Mouse (Mus musculus): ENCODE measurements at regions not wholly inside any gene's neighbourhood (a gene's known extent, or its start where the extent isn't known, plus 50 kb on each side); places are given as distances from the start of the nearest gene placed in this dataset.

- no peak for ATAC-seq (ENCODE audit: low FRiP score, low TSS enrichment)
- Histone ChIP-seq H3K27me3 (ENCODE audit: insufficient read depth, low read length) (no peaks in the 10 kb centered on the region), H3K4me2 (replicated peaks; ENCODE audit: low read depth, low read length) (no peak overlapping the region), H3K36me3 (ENCODE audit: insufficient read depth, low read length) (no peaks in the 10 kb centered on the region), H3K4me3 (ENCODE audit: low read length) (no peak overlapping the region), H3K9ac (replicated peaks; ENCODE audit: low read length) (no peak overlapping the region), H3K9me3 (ENCODE audit: low read length) (no peaks in the 10 kb centered on the region), H3K4me1 (ENCODE audit: insufficient read depth, low read length) (no peaks in the 10 kb centered on the region), H3K27ac (ENCODE audit: low read length) (no peak overlapping the region)
- 91% methylated on average over 2 of the region's 2 CpGs for WGBS
Observed at GRCm38 (mm10) chr3:147189737-147190136, 337.6 kb downstream of the Ttll7 start.

GRCm38 (mm10) chr3:147196626-147197025, 344.5 kb downstream of the Ttll7 start:
- 86% methylated on average over 8 of the region's 8 CpGs for WGBS

GRCm38 (mm10) chr3:147197215-147197614, 345.0 kb downstream of the Ttll7 start:
- no peak overlapping the region for H3K4me3 ChIP-seq (ENCODE audit: low read length)
- no peak overlapping the region for H3K9ac ChIP-seq (replicated peaks; ENCODE audit: low read length)
- H3K27me3 ChIP-seq (ENCODE audit: insufficient read depth, low read length) = no peaks in the 10 kb centered on the region
- H3K4me2 ChIP-seq (replicated peaks; ENCODE audit: low read depth, low read length) = no peak overlapping the region
- H3K9me3 ChIP-seq (ENCODE audit: low read length) = no peaks in the 10 kb centered on the region
- no peaks in the 10 kb centered on the region for H3K4me1 ChIP-seq (ENCODE audit: insufficient read depth, low read length)
- 68% methylated on average over 2 of the region's 2 CpGs for WGBS
- ATAC-seq (ENCODE audit: low FRiP score, low TSS enrichment) = no peak
- no peak overlapping the region for H3K27ac ChIP-seq (ENCODE audit: low read length)
- H3K36me3 ChIP-seq (ENCODE audit: insufficient read depth, low read length) = no peaks in the 10 kb centered on the region

More at GRCm38 (mm10) chr3:147196626-147197025, 344.5 kb downstream of the Ttll7 start:
- no peaks in the 10 kb centered on the region for H3K27me3 ChIP-seq (ENCODE audit: insufficient read depth, low read length)
- H3K4me3 ChIP-seq (ENCODE audit: low read length) = no peak overlapping the region
- no peak overlapping the region for H3K4me2 ChIP-seq (replicated peaks; ENCODE audit: low read depth, low read length)
- H3K9ac ChIP-seq (replicated peaks; ENCODE audit: low read length) = no peak overlapping the region
- H3K4me1 ChIP-seq (ENCODE audit: insufficient read depth, low read length) = no peaks in the 10 kb centered on the region
- H3K27ac ChIP-seq (ENCODE audit: low read length) = no peak overlapping the region
- no peaks in the 10 kb centered on the region for H3K9me3 ChIP-seq (ENCODE audit: low read length)
- ATAC-seq (ENCODE audit: low FRiP score, low TSS enrichment) = no peak
- H3K36me3 ChIP-seq (ENCODE audit: insufficient read depth, low read length) = no peaks in the 10 kb centered on the region

- no peak for ATAC-seq (ENCODE audit: low FRiP score, low TSS enrichment)
- H3K27me3 ChIP-seq (ENCODE audit: insufficient read depth, low read length) = no peaks in the 10 kb centered on the region
- 74% methylated on average over 5 of the region's 5 CpGs for WGBS
- H3K36me3 ChIP-seq (ENCODE audit: insufficient read depth, low read length) = no peaks in the 10 kb centered on the region
- no peaks in the 10 kb centered on the region for H3K4me1 ChIP-seq (ENCODE audit: insufficient read depth, low read length)
- H3K4me3 ChIP-seq (ENCODE audit: low read length) = no peak overlapping the region
- no peak overlapping the region for H3K27ac ChIP-seq (ENCODE audit: low read length)
- no peak overlapping the region for H3K9ac ChIP-seq (replicated peaks; ENCODE audit: low read length)
- H3K9me3 ChIP-seq (ENCODE audit: low read length) = no peaks in the 10 kb centered on the region
- H3K4me2 ChIP-seq (replicated peaks; ENCODE audit: low read depth, low read length) = no peak overlapping the region
Observed at GRCm38 (mm10) chr3:147211127-147211940, 359.2 kb downstream of the Ttll7 start.

GRCm38 (mm10) chr3:147228663-147229062, 376.5 kb downstream of the Ttll7 start:
- no peaks in the 10 kb centered on the region for H3K27me3 ChIP-seq (ENCODE audit: insufficient read depth, low read length)
- no peak overlapping the region for H3K4me3 ChIP-seq (ENCODE audit: low read length)
- no peaks in the 10 kb centered on the region for H3K4me1 ChIP-seq (ENCODE audit: insufficient read depth, low read length)
- 89% methylated on average over 2 of the region's 2 CpGs for WGBS
- no peaks in the 10 kb centered on the region for H3K9me3 ChIP-seq (ENCODE audit: low read length)
- no peaks in the 10 kb centered on the region for H3K36me3 ChIP-seq (ENCODE audit: insufficient read depth, low read length)
- no peak for ATAC-seq (ENCODE audit: low FRiP score, low TSS enrichment)
- H3K9ac ChIP-seq (replicated peaks; ENCODE audit: low read length) = no peak overlapping the region
- H3K4me2 ChIP-seq (replicated peaks; ENCODE audit: low read depth, low read length) = no peak overlapping the region
- H3K27ac ChIP-seq (ENCODE audit: low read length) = no peak overlapping the region

- Histone ChIP-seq H3K4me3 (ENCODE audit: low read length) (no peak overlapping the region), H3K9ac (replicated peaks; ENCODE audit: low read length) (no peak overlapping the region), H3K27me3 (ENCODE audit: insufficient read depth, low read length) (no peaks in the 10 kb centered on the region), H3K9me3 (ENCODE audit: low read length) (no peaks in the 10 kb centered on the region), H3K36me3 (ENCODE audit: insufficient read depth, low read length) (no peaks in the 10 kb centered on the region), H3K4me2 (replicated peaks; ENCODE audit: low read depth, low read length) (no peak overlapping the region), H3K4me1 (ENCODE audit: insufficient read depth, low read length) (no peaks in the 10 kb centered on the region), H3K27ac (ENCODE audit: low read length) (no peak overlapping the region)
- ATAC-seq (ENCODE audit: low FRiP score, low TSS enrichment) = no peak
- 87% methylated on average over 7 of the region's 7 CpGs for WGBS
Observed at GRCm38 (mm10) chr3:147230594-147230993, 378.4 kb downstream of the Ttll7 start.

- Histone ChIP-seq H3K4me3 (ENCODE audit: low read length) (no peak overlapping the region), H3K36me3 (ENCODE audit: insufficient read depth, low read length) (no peaks in the 10 kb centered on the region), H3K4me1 (ENCODE audit: insufficient read depth, low read length) (no peaks in the 10 kb centered on the region), H3K27me3 (ENCODE audit: insufficient read depth, low read length) (no peaks in the 10 kb centered on the region), H3K27ac (ENCODE audit: low read length) (no peak overlapping the region), H3K9me3 (ENCODE audit: low read length) (no peaks in the 10 kb centered on the region), H3K9ac (replicated peaks; ENCODE audit: low read length) (no peak overlapping the region), H3K4me2 (replicated peaks; ENCODE audit: low read depth, low read length) (no peak overlapping the region)
- WGBS = 91% methylated on average over 1 of the region's 1 CpGs
- ATAC-seq (ENCODE audit: low FRiP score, low TSS enrichment) = no peak
Observed at GRCm38 (mm10) chr3:147238398-147238797, 386.2 kb downstream of the Ttll7 start.

- Histone ChIP-seq H3K4me3 (ENCODE audit: low read length) (no peak overlapping the region), H3K4me1 (ENCODE audit: insufficient read depth, low read length) (no peaks in the 10 kb centered on the region), H3K4me2 (replicated peaks; ENCODE audit: low read depth, low read length) (no peak overlapping the region), H3K27ac (ENCODE audit: low read length) (no peak overlapping the region), H3K27me3 (ENCODE audit: insufficient read depth, low read length) (no peaks in the 10 kb centered on the region), H3K9ac (replicated peaks; ENCODE audit: low read length) (no peak overlapping the region), H3K36me3 (ENCODE audit: insufficient read depth, low read length) (no peaks in the 10 kb centered on the region), H3K9me3 (ENCODE audit: low read length) (no peaks in the 10 kb centered on the region)
- ATAC-seq (ENCODE audit: low FRiP score, low TSS enrichment) = no peak
- 60% methylated on average over 4 of the region's 4 CpGs for WGBS
Observed at GRCm38 (mm10) chr3:147240651-147241050, 388.5 kb downstream of the Ttll7 start.

GRCm38 (mm10) chr3:147244911-147245430, 392.8 kb downstream of the Ttll7 start:
- no peak; the same call in 1 of the 2 replicates for ATAC-seq (ENCODE audit: low FRiP score, low TSS enrichment)
- Histone ChIP-seq H3K4me3 (ENCODE audit: low read length) (no peak overlapping the region), H3K9ac (replicated peaks; ENCODE audit: low read length) (no peak overlapping the region), H3K4me2 (replicated peaks; ENCODE audit: low read depth, low read length) (no peak overlapping the region), H3K27me3 (ENCODE audit: insufficient read depth, low read length) (no peaks in the 10 kb centered on the region), H3K4me1 (ENCODE audit: insufficient read depth, low read length) (no peaks in the 10 kb centered on the region), H3K27ac (ENCODE audit: low read length) (no peak overlapping the region), H3K9me3 (ENCODE audit: low read length) (no peaks in the 10 kb centered on the region), H3K36me3 (ENCODE audit: insufficient read depth, low read length) (no peaks in the 10 kb centered on the region)
- 49% methylated on average over 5 of the region's 5 CpGs for WGBS

- no peak overlapping the region for H3K4me3 ChIP-seq (ENCODE audit: low read length)
- H3K27ac ChIP-seq (ENCODE audit: low read length) = no peak overlapping the region
- no peak for ATAC-seq (ENCODE audit: low FRiP score, low TSS enrichment)
- 72% methylated on average over 5 of the region's 5 CpGs for WGBS
- H3K36me3 ChIP-seq (ENCODE audit: insufficient read depth, low read length) = no peaks in the 10 kb centered on the region
- no peak overlapping the region for H3K4me2 ChIP-seq (replicated peaks; ENCODE audit: low read depth, low read length)
- H3K4me1 ChIP-seq (ENCODE audit: insufficient read depth, low read length) = no peaks in the 10 kb centered on the region
- H3K9ac ChIP-seq (replicated peaks; ENCODE audit: low read length) = no peak overlapping the region
- H3K9me3 ChIP-seq (ENCODE audit: low read length) = no peaks in the 10 kb centered on the region
- no peaks in the 10 kb centered on the region for H3K27me3 ChIP-seq (ENCODE audit: insufficient read depth, low read length)
Observed at GRCm38 (mm10) chr3:147246141-147246540, 394.0 kb downstream of the Ttll7 start.

All from kidney, embryonic 16.5 days (tissue).